In genomic region chr1:153632686-153633085, GRCm38 (mm10) we compare ENCODE assay signal across 23 mouse cellular contexts. TPM values are rescaled to one million over a fixed set of nuclear protein-coding genes. Genes with fewer than 3 reads are reported as not detected.
"Had no signal": no experiment of that assay in that cellular context is flagged by ENCODE, and none has a peak within 500 bp of the region (broad histone marks: within the 10 kb centered on the region; RNA-seq: fewer than 3 reads in every experiment).

No protein-coding gene starts in this region.

- ATAC-seq: intestine, postnatal 0 days; liver, postnatal 0 days; lung, postnatal 0 days; midbrain, embryonic 13.5 days; midbrain, embryonic 16.5 days had no signal

- H3K4me1 ChIP-seq: kidney, embryonic 15.5 days; limb, embryonic 12.5 days; midbrain, embryonic 10.5 days; midbrain, embryonic 13.5 days; neural tube, embryonic 13.5 days had no signal

- H3K36me3 ChIP-seq: kidney, embryonic 15.5 days; limb, embryonic 12.5 days; limb, embryonic 15.5 days; midbrain, embryonic 10.5 days; midbrain, embryonic 13.5 days; neural tube, embryonic 13.5 days had no signal

- H3K4me3 ChIP-seq: kidney, embryonic 15.5 days; limb, embryonic 12.5 days; limb, embryonic 15.5 days; midbrain, embryonic 10.5 days; midbrain, embryonic 13.5 days; myocyte; neural tube, embryonic 13.5 days had no signal

- H3K27ac ChIP-seq: kidney, embryonic 15.5 days; limb, embryonic 12.5 days; limb, embryonic 15.5 days; liver, embryonic 14.5 days; midbrain, embryonic 10.5 days; midbrain, embryonic 13.5 days; neural tube, embryonic 13.5 days had no signal

- H3K27me3 ChIP-seq: kidney, embryonic 15.5 days; limb, embryonic 12.5 days; limb, embryonic 15.5 days; midbrain, embryonic 13.5 days; neural tube, embryonic 13.5 days had no signal

- DNase-seq: kidney, postnatal 10 days; left cerebral cortex, postnatal 4 days; liver, postnatal 0 days; lung, embryonic 14.5 days; lung, postnatal 36 days; retina, postnatal 1 day; right cerebral cortex, postnatal 25 days; spleen, adult 18-20 months; thymus, adult 18-20 months; thymus, postnatal 36 days had no signal

RNA-seq across cellular contexts. Expression of gene Rgs8, which starts 20.1 kb away (rescaled TPM):
- total RNA-seq: monocyte, adult 5-6 weeks; neutrophil, adult 5-6 weeks had no signal
- polyA plus RNA-seq: liver, postnatal 0 days had no signal
